Mouse (Mus musculus) testis, adult 2 months (tissue): ENCODE results near the gene Cacng8.

Source experiments
- CTCF ChIP-seq: fragments of 200-500 bp; IDR thresholded peaks from 2 replicates; pipeline ENCODE4 v1.5.1; 2012; ENCODE audit warnings: low read depth, mild to moderate bottlenecking, inconsistent platforms, low read length, moderate library complexity; ENCODE audit not compliant: control insufficient read depth, insufficient read depth, insufficient replicate concordance
- POLR2A ChIP-seq: fragments of 200-500 bp; IDR thresholded peaks from 2 replicates; pipeline ENCODE4 v1.6.1; 2012; ENCODE audit warnings: low read depth, mild to moderate bottlenecking, inconsistent platforms, low read length, moderate library complexity; ENCODE audit not compliant: control insufficient read depth

GRCm38 (mm10) chr7:3421297-3421696, 30.8 kb downstream of the Cacng8 start:
- TF ChIP-seq CTCF (no peak), POLR2A (no peak)
